Mouse (Mus musculus): Measurements from ENCODE around the gene Arl2. TPM values are rescaled to one million over a fixed set of nuclear protein-coding genes. Genes with fewer than 3 reads are reported as not detected.
A peak's percentile ranks its signal among the peaks of the same experiment; 100 is the strongest.
"Not testable (repeated sequence)": the region's sequence is repeated elsewhere in the genome, so short reads cannot be mapped to it uniquely, and the experiment has no call there.

The Arl2 gene
- total and polyA plus RNA-seq, 3 experiments: 47.2 to 111 TPM; not detected in 1

DNA sequence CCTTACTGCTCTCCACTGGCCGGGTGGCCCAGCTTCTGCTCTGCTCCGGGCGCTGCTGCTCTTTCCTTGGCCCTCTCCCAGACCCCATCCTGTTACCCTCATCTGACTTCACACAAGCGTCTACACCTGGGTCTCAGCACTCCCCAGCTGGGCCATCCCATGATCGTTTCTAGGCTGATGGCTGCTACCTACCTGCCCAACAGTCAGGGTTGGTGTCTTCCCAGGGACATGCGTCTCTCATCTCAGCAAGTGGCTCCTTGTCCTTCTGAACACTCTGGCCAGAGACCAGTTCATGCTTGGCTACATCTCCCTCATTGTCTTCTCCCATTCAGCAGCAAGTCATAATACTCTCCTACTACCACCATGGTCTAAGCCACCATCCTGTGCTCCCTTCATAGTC lies 1.6 kb downstream of the Arl2 start:
- TF ChIP-seq EP300 (IDR thresholded peaks at IDR 0.05; ENCODE audit: low read depth in 1 of 2, low read length in 2 of 2) (no peak), SIN3A (IDR thresholded peaks at IDR 0.05; ENCODE audit: low read length) (no peak), MAZ (IDR thresholded peaks at IDR 0.05; ENCODE audit: low read depth, low read length) (no peak), ZC3H11A (IDR thresholded peaks at IDR 0.05; ENCODE audit: low read depth, low read length) (no peak)
- no peak overlapping the region for H3K27ac ChIP-seq (ENCODE audit: control insufficient read depth, low read depth, low read length)
- peaks cover 2 to 7% of the 10 kb centered on the region in 2 experiments; a peak in 2 of 4 replicates for H3K36me3 ChIP-seq (ENCODE audit: control insufficient read depth in 1 of 2, insufficient read depth in 2 of 2, low read length in 2 of 2)
- H3K9me3 ChIP-seq (replicated peaks; ENCODE audit: insufficient read depth, low read length): no peaks in the 10 kb centered on the region
- H3K27me3 ChIP-seq (ENCODE audit: control insufficient read depth in 1 of 2, insufficient read depth in 2 of 2, low read length in 2 of 2): no peaks in the 10 kb centered on the region
- peaks cover 2 to 11% of the 10 kb centered on the region in 2 experiments; a peak in 3 of 4 replicates for H3K4me1 ChIP-seq (ENCODE audit: control insufficient read depth in 1 of 2, insufficient read depth in 2 of 2, low read length in 2 of 2)
- 0 out of 4 replicates have a peak overlapping the region, but pooled peaks of 1 of the 2 experiments have one; percentile 74 for H3K4me3 ChIP-seq (ENCODE audit: control insufficient read depth in 1 of 2, insufficient read depth in 1 of 2, low read depth in 2 of 2, low read length in 2 of 2)
- H3K79me2 ChIP-seq (ENCODE audit: control insufficient read depth, insufficient read depth, low read length, poor library complexity): peaks cover 5% of the 10 kb centered on the region; the same call in 1 of the 2 replicates
- no peak overlapping the region; the same call in 1 of the 2 replicates for H3K9ac ChIP-seq (ENCODE audit: control insufficient read depth, low read depth, low read length, poor library complexity, severe bottlenecking)
- no peak for DNase-seq (ENCODE audit: low read depth, low spot score)

- H3K9me3 ChIP-seq (replicated peaks; ENCODE audit: insufficient read depth, low read length): no peaks in the 10 kb centered on the region
- H3K4me1 ChIP-seq (ENCODE audit: control insufficient read depth in 1 of 2, insufficient read depth in 2 of 2, low read length in 2 of 2): peaks cover 6 to 33% of the 10 kb centered on the region in 2 experiments; a peak in 3 of 4 replicates
- H3K9ac ChIP-seq (ENCODE audit: control insufficient read depth, low read depth, low read length, poor library complexity, severe bottlenecking): no peak overlapping the region
- peaks cover 2 to 11% of the 10 kb centered on the region in 2 experiments; a peak in 2 of 4 replicates for H3K36me3 ChIP-seq (ENCODE audit: control insufficient read depth in 1 of 2, insufficient read depth in 2 of 2, low read length in 2 of 2)
- H3K4me3 ChIP-seq (ENCODE audit: control insufficient read depth in 1 of 2, insufficient read depth in 1 of 2, low read depth in 2 of 2, low read length in 2 of 2): no peak overlapping the region
- no peak for TF ChIP-seq MYC (IDR thresholded peaks at IDR 0.05; ENCODE audit: low read depth, low read length)
- no peak for TF ChIP-seq GABPA (IDR thresholded peaks at IDR 0.05; ENCODE audit: low read depth, low read length)
- TF ChIP-seq ETS1 (IDR thresholded peaks at IDR 0.05; ENCODE audit: low read depth, low read length): no peak
- no peak for TF ChIP-seq MAFK (IDR thresholded peaks at IDR 0.05; ENCODE audit: borderline replicate concordance, low read depth, low read length)
- no peak for TF ChIP-seq MAX (IDR thresholded peaks at IDR 0.05; ENCODE audit: low read length)
- TF ChIP-seq E2F4 (IDR thresholded peaks at IDR 0.05; ENCODE audit: borderline replicate concordance, low read depth, low read length): no peak
- no peak for TF ChIP-seq SIN3A (IDR thresholded peaks at IDR 0.05; ENCODE audit: low read length)
- TF ChIP-seq HCFC1 (IDR thresholded peaks at IDR 0.05; ENCODE audit: low read depth, low read length): no peak
- H3K27me3 ChIP-seq (ENCODE audit: control insufficient read depth in 1 of 2, insufficient read depth in 2 of 2, low read length in 2 of 2): no peaks in the 10 kb centered on the region
- H3K79me2 ChIP-seq (ENCODE audit: control insufficient read depth, insufficient read depth, low read length, poor library complexity): peaks cover 5% of the 10 kb centered on the region; the same call in 1 of the 2 replicates
- no peak for DNase-seq (ENCODE audit: low read depth, low spot score)
- no peak overlapping the region for H3K27ac ChIP-seq (ENCODE audit: control insufficient read depth, low read depth, low read length)
Observed at GRCm38 (mm10) chr19:6136397-6136796, 5.0 kb downstream of the Arl2 start.

- not testable (repeated sequence) for H3K4me3 ChIP-seq (ENCODE audit: control insufficient read depth in 1 of 2, insufficient read depth in 1 of 2, low read depth in 2 of 2, low read length in 2 of 2); H3K27me3 ChIP-seq (ENCODE audit: control insufficient read depth in 1 of 2, insufficient read depth in 2 of 2, low read length in 2 of 2); H3K9ac ChIP-seq (ENCODE audit: control insufficient read depth, low read depth, low read length, poor library complexity, severe bottlenecking); H3K9me3 ChIP-seq (replicated peaks; ENCODE audit: insufficient read depth, low read length); H3K79me2 ChIP-seq (ENCODE audit: control insufficient read depth, insufficient read depth, low read length, poor library complexity); DNase-seq (ENCODE audit: low read depth, low spot score); H3K27ac ChIP-seq (ENCODE audit: control insufficient read depth, low read depth, low read length)
- Histone ChIP-seq H3K4me1 (ENCODE audit: control insufficient read depth in 1 of 2, insufficient read depth in 2 of 2, low read length in 2 of 2) (peaks cover 6 to 46% of the 10 kb centered on the region in 2 experiments; a peak in 3 of 4 replicates), H3K36me3 (ENCODE audit: control insufficient read depth in 1 of 2, insufficient read depth in 2 of 2, low read length in 2 of 2) (peaks cover 2 to 18% of the 10 kb centered on the region in 2 experiments; a peak in 2 of 4 replicates)
Observed at GRCm38 (mm10) chr19:6133197-6133596, 8.2 kb downstream of the Arl2 start.
